Mouse (Mus musculus) gastrocnemius, postnatal 4 days (tissue): ENCODE measurements around the gene Map1lc3b. TPM values are rescaled to one million over a fixed set of nuclear protein-coding genes. Genes with fewer than 3 reads are reported as not detected.
A peak's percentile ranks its signal among the peaks of the same experiment; 100 is the strongest.
"Not testable (repeated sequence)": the region's sequence is repeated elsewhere in the genome, so short reads cannot be mapped to it uniquely, and the experiment has no call there.

Experiments
- DNase-seq, 2 experiments: peaks; one replicate each; pipeline ENCODE4 v3.0.0; 2021 to 2022; ENCODE audit warnings: low spot score in 2 of 2, mixed read lengths in 2 of 2
- total RNA-seq, 2 experiments: library from RNA; stranded (reverse); gene quantifications; 2 replicates each; pipeline ENCODE4 v1.2.3; 2021

Gene Map1lc3b
- total RNA-seq, 2 experiments from 2014 or later = 104 to 105 TPM

DNA sequence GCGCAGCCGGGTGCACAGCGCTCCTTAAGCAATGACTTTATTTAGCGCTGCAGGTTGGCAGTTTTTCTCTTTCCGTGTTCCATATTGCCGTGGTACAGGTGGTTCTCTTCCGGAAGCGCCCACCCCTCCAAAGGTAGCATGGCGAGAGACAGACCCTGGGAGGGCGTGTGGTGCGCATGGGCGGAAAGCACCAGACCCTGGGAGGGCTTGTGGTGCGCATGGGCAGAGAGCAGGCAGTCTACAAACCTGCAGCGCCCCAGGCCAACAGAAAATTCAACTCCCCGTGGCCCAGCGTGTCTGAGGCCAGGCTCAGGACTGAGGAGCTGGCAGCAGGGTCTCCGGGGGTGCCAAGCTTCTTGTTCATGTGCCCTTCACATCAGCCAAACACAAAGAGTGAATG is 19.4 kb upstream of the Map1lc3b start:
- DNase-seq = no peak

DNA sequence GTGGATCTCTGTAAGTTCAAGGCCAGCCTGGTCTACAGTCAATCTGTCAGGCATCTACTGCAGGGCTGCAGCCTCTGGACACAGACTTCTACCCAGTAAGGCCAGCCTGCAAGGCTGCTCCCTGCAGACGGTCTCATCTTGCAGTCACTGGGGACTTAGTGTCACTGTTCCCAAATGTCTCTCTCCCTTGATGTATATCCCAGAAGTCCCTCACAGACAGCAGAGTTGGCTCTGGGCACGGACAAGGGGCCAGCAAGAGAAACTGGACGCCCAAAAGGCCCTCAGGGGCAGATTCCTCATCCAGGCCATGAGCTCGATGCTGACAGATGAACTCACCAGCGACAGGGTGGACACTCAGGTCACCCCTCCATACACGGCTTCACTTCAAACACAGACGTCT is 18.0 kb upstream of the Map1lc3b start:
- no peak for DNase-seq

DNA sequence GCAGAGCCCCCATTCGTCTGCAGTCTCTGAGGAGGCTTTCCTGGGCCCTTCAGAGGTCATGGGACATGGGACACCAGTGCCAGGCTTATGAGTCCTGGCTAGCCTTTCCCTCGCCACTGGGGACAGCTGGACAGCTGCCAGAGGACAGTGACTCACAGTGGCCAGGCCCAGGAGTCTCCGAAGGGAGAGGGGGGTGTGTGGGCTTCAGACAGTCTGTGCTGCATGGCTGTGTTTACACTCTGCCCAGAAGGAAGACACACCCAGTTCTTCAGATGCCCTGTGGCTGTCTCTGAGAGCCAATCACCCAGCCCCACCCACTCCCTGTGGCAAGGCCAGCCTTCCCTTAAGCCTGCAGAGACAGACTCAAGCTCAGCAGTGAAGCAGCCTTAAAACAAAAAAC is 16.9 kb upstream of the Map1lc3b start:
- peak in 1 of 2 experiments; percentile 69 for DNase-seq

GRCm38 (mm10) chr8:121575661-121576060 is 14.5 kb upstream of the Map1lc3b start:
- DNase-seq = no peak

DNA sequence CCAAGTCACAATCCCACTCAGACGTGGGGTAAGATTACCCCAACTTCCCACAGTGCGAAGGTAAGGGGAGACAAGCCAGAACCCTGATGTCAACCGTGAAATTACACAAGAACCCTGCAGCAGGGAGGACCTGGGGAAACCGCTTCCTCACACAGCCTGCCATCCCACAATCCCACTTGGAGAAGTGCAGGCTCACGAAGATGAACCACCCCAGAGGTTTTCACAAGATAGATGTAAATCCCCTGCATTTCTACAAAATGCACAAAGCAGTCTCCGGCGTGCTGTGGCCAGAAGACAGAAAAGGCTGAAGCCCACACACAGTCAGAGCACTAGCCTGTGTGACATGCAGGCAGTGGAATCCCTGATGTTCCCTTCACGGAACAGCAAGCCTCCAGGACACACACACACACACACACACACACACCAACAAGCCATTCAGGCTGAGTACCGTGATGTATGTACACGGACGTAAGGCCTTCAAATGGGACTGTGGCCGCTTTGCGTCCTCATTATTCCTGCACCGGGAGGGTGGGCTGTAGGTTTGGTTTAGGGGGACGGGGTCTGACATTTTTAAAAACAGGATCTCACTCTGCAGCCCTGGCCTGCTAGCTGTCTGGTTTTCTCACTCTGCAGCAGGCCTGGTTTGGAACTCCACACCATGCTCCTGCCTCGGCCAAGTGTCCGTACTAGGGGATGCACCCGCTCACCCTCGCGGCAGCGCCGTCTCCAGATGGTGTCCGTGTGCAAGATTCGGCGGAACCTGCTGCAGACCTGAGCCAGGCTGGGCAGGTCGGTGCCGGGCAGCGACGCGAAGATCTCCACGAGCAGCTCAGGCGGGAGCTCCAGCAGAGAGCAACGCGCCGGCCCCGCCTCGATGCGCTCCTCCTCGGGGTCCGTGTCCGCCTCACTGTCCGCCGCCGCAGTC is 12.1 kb upstream of the Map1lc3b start:
- no peak for DNase-seq

- peak; percentile 88 to 97 for DNase-seq
Observed at GRCm38 (mm10) chr8:121578676-121579451, 11.3 kb upstream of the Map1lc3b start, which contains the start of gene Fbxo31. TSS of gene Fbxo31 (minus strand) at chr8:121578806.

GRCm38 (mm10) chr8:121580465-121580864 is 9.7 kb upstream of the Map1lc3b start:
- no peak for DNase-seq

- no peak for DNase-seq
Observed at GRCm38 (mm10) chr8:121583653-121584052, 6.5 kb upstream of the Map1lc3b start.

GRCm38 (mm10) chr8:121584730-121585129 is 5.4 kb upstream of the Map1lc3b start:
- no peak for DNase-seq

- peak; percentile 98 to 100 for DNase-seq
Observed at GRCm38 (mm10) chr8:121585159-121585825, 4.9 kb upstream of the Map1lc3b start.

DNA sequence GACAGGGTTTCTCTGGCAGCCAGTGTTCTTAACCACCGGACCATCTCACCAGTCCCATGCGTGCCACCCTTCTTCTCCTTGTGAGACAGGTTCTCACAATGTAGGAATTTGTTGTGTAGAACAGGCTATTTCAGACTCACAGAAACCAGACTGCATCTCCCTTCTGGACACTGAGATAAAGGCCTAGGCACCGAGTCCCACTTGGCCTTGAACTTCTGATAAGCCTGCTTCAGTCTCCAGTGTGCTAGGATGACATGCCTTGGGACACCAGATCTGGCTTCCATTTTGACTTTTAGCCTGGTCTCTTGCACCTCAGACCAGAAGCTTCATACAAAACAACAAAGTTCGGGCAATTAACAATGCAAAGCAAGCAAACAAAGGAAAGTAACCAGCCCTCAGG is 1.4 kb upstream of the Map1lc3b start:
- no peak for DNase-seq

- DNase-seq = no peak
Observed at GRCm38 (mm10) chr8:121589205-121589726, 895 bp upstream of the Map1lc3b start.

DNA sequence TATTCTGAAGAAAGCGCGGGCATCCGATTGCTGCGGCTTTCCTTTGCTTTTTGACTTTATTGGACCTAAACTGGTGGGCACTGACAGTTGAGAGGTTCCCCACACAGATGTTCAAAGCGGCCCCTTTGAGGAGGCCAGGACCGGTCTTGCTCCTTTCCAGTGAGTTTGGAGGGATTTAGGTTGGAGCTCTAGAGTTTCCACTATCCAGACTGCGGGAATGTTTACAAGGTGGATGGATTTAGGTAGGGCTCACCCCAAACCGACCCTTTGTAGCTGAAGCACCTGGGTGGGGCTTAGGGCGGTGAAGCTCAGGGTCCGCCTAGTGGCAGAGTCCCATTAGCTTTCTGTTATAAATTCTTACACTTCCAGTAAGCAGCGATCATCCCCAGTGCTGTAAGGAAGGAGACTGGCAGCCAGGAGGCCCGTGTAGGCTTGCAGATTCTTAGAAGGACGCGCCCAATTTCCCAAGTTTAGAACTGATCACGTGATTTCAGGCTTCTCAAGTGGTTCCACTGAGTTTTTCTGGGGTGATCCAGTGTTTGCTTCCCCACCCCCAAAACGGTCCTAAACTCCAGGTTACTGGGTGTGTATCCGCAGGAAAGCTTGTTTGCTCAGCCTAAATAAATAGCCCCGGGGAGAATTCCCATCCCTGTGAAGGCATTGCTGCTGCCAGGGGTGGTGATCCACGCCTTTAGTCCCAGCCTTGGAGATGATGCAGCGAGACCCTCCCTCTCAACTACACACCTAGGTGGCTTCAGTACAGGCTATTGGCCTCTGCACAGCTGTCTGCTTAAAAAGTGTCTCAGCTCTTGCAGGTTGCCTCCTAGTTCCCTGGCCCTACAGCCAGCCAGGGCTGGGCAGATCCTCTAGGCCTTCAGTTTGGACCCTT is 1.3 kb downstream of the Map1lc3b start:
- no peak for DNase-seq

GRCm38 (mm10) chr8:121593293-121593692 is 3.1 kb downstream of the Map1lc3b start:
- DNase-seq = no peak

DNA sequence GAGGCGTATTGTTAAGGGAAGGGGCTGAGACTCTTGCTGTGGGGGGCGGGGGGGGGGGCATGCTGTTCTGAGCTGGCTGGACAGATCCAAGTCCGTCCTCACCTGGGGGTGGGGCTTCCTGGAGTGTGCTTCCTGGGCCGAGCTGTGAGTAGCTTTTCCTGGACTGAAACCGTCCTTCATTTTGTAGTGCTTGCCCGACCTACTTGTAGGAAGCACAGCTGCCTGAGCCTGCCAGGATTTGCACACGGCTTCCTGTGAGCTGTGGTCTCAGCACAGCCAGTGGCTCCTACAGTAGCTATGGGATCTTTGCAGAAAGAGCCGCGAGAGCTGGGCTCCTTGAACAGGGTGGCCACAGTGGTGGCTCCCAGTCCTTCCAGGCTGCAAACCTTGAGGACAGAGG is 3.8 kb downstream of the Map1lc3b start:
- no peak for DNase-seq

DNA sequence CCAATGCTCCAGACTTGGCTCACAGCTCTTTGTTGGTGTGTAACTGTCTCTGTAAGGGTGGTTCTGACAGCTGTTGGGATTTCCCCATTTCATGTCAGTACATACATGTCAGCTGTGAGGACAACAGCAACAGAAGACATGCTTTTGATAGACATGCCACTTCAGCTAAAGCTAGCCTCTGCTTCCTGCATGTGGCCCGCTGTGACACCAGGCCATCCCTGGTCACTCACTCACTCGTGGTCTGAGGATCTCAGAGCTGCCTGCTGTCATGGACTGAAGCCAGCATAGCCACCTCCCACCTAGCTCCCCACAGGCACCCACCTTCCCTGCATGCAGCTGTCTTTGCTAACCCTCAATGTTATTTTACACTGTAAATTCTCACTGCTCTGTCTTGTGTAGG is 7.3 kb downstream of the Map1lc3b start:
- not testable (repeated sequence) for DNase-seq

DNA sequence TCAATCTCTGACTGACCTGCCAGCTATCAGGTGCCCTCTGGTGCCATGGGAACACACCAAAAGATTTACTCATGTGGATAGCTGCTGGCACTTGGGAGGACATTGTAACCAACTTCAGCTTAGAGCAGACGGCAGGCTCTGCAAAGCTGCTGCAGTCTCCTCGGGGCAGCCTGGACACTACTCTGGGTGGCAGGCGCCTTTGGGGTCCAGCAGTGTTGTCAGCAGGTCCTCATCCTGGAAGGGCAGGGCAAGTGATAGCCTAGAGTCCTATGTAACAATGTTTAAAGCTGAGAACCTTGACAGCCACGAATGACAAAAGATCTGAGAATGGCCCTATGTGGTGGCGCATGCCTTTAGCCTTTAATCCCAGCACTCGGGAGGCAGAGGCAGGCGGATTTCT is 8.0 kb downstream of the Map1lc3b start:
- no peak for DNase-seq

- DNase-seq = peak; percentile 59 to 84
Observed at GRCm38 (mm10) chr8:121598892-121599291, 8.7 kb downstream of the Map1lc3b start.

GRCm38 (mm10) chr8:121599842-121600241 is 9.7 kb downstream of the Map1lc3b start:
- DNase-seq = no peak

- no peak for DNase-seq
Observed at GRCm38 (mm10) chr8:121602411-121602810, 12.2 kb downstream of the Map1lc3b start.
